Mouse (Mus musculus): ENCODE results near the gene Fbxw10.

GRCm38 (mm10) chr11:62883407-62883806 is 36.5 kb downstream of the Fbxw10 start:
- TF ChIP-seq CTCF (IDR thresholded peaks at IDR 0.05; ENCODE audit: low read depth): no peak
- no peak for TF ChIP-seq EP300 (IDR thresholded peaks at IDR 0.05; ENCODE audit: low read depth)

Measured in heart, postnatal 0 days (tissue).